Mouse (Mus musculus) small intestine, adult 2 months (tissue): ENCODE data around the gene Etnk1.

Experiments
- CTCF ChIP-seq: fragments of 200-500 bp; IDR thresholded peaks from 2 replicates; pipeline ENCODE4 v1.5.1; 2012; ENCODE audit warnings: low read depth, mild to moderate bottlenecking, control low read depth, inconsistent platforms, low read length, moderate library complexity, mixed read lengths; ENCODE audit not compliant: insufficient replicate concordance, insufficient read length; ENCODE audit errors: extremely low read depth
- POLR2A ChIP-seq: fragments of 200-500 bp; IDR thresholded peaks from 2 replicates; pipeline ENCODE4 v1.6.1; 2012; ENCODE audit warnings: low read depth, mild to moderate bottlenecking, control low read depth, inconsistent platforms, low read length, moderate library complexity

DNA sequence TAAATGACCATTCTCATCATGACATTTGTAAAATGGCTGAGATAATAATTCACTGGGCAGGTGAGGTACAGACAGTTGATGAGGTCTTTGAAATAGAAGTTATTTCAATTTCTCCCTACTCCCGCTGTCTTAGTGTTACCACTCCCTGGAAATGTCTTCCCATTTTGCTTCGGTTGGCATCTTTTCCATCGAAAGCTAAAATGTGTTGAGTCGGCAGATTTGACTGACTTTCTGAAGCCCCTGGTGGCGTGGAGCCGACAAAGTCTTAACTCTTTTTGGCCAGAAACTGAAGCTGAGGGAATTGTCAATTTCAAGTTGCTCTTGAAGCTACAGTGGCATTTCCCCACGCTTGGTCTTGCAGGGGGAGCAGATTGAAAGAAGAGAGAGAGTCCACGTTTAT lies 67.8 kb downstream of the Etnk1 start:
- TF ChIP-seq CTCF (no peak), POLR2A (no peak)
